Comparison of ENCODE assay signal across 9 mouse cellular contexts in the genomic region with DNA sequence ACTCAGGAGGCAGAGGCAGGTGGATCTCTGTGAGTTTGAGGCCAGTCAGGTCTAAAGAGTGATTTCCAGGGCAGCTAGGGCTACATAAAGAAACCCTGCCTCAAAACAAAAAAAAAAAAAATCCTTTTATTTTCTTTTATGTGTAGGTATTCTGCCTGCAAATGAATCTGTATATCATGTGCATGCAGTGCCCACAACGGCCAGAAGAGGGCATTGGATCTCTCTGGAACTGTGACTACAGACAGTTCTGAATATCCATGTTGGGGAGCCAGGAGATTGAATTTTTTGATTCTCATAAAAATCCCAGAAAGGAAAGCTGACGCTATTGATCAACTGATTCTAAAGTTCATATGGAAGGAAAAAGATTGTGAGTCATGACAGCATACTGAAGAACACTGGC.
DNase-seq lines count a peak whose midpoint lies in the region; TF ChIP-seq lines count a peak whose summit lies in the region.
"Had no signal": no experiment of that assay in that cellular context is flagged by ENCODE, and none has a peak within 500 bp of the region (broad histone marks: within the 10 kb centered on the region; RNA-seq: fewer than 3 reads in every experiment).

No protein-coding gene starts in this region.

- no peak overlapping the region for H3K4me3 ChIP-seq in cortical plate, adult 2 months (ENCODE audit: insufficient read depth, low read length)
- H3K4me3 ChIP-seq: embryonic facial prominence, embryonic 15.5 days had no signal

- H3K4me1 ChIP-seq in cortical plate, adult 2 months (ENCODE audit: control insufficient read depth, insufficient read depth, low read length): no peaks in the 10 kb centered on the region

- no peak overlapping the region for H3K27ac ChIP-seq in cortical plate, adult 2 months (ENCODE audit: insufficient read depth, low read length)
- H3K27ac ChIP-seq: embryonic facial prominence, embryonic 15.5 days had no signal

- TF ChIP-seq CTCF in cortical plate, adult 2 months (IDR thresholded peaks at IDR 0.05; ENCODE audit: extremely low read depth, insufficient read depth, low read length): peak; percentile 37; the same call in 1 of the 2 replicates

- TF ChIP-seq POLR2A in cortical plate, adult 2 months (IDR thresholded peaks at IDR 0.05; ENCODE audit: extremely low read depth, insufficient read depth, low read length): no peak

- intact Hi-C loops in left cerebral cortex, postnatal 10 days (cut with DNase I): loop anchor here (10.0 kb wide), 1 partner anchor 92 kb away; the partner anchor contains the start of gene Kbtbd8

- peak; percentile 38 for DNase-seq in heart, postnatal 4 days
- no peak for DNase-seq in heart, adult 8-10 months (ENCODE audit: low spot score)
- DNase-seq in urinary bladder, postnatal 25 days (ENCODE audit: low spot score): peak; percentile 7
- DNase-seq in urinary bladder, adult 2 months (ENCODE audit: low spot score): no peak
- peak; percentile 51 to 54 for DNase-seq in left cerebral cortex, postnatal 10 days (ENCODE audit: extremely low spot score in 1 of 2, low spot score in 2 of 2)
- peak; percentile 82 for DNase-seq in right cerebral cortex, postnatal 4 days
- DNase-seq in T-cell, adult 2 months (ENCODE audit: low spot score): no peak

Comparison
In these comparisons a context has a peak if more than half of its experiments do, and no peak if none do; other contexts are left out.
1. DNase-seq: peak in heart, postnatal 4 days (single experiment), urinary bladder, postnatal 25 days (single experiment), left cerebral cortex, postnatal 10 days (2 of 2) and right cerebral cortex, postnatal 4 days (single experiment); none in heart, adult 8-10 months (single experiment), urinary bladder, adult 2 months (single experiment) and T-cell, adult 2 months (single experiment).